Mouse (Mus musculus) kidney, adult 9 months (tissue): Measurements from ENCODE around the gene Inpp5b.

Source experiments
- DNase-seq: peaks from one replicate; pipeline ENCODE4 v3.0.0; 2022

Inpp5b gene

GRCm38 (mm10) chr4:124818832-124819231 is 77.2 kb downstream of the Inpp5b start:
- no peak for DNase-seq

DNA sequence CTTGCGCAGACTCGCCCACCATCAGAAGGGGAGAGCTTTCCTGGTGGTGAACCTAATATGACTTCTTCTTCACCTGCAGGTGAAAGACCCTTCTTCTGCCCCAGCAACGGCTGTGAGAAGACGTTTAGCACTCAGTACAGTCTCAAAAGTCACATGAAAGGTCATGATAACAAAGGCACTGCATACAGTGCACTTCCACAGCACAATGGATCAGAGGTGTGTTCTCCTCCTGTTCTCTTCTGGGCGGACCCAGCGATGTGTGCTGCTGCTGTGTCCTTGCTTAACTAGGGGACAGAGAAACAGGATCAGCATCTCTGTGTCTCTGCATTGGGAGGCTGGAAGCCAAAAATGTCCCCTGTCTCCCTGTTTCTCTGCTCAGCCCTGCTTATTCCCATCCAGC is 83.3 kb downstream of the Inpp5b start:
- DNase-seq, result no peak

DNA sequence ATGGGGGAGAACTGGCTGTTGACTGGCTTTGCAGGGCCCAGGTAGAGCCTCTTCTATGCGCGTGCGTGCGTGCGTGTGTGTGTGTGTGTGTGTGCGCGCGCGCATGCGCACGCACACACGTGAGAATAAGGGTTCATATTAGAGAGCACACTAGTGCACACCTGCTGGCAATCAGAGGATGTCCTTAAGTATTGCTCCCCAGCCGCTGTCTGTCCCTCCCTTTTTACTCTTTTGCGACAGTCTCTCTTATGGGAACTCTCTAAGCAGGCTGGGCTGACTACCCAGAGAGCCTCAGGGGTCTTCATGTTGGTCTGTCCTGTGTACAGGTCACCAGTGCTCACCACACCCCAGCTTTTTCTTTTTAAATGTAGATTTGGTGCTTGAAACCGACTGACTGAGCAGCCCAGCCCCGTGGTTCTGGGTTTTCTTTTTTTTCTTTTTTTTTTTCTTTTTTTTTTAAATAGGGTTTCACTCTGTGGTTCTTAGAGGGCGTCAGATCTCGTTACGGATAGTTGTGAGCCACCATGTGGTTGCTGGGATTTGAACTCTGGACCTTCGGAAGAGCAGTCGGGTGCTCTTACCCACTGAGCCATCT is 83.8 kb downstream of the Inpp5b start:
- DNase-seq, result no peak

GRCm38 (mm10) chr4:124829671-124830070 is 88.0 kb downstream of the Inpp5b start:
- DNase-seq, result no peak

- no peak for DNase-seq
Observed at GRCm38 (mm10) chr4:124832796-124833195, 91.1 kb downstream of the Inpp5b start.

- no peak for DNase-seq
Observed at GRCm38 (mm10) chr4:124838035-124838700, 96.5 kb downstream of the Inpp5b start.

GRCm38 (mm10) chr4:124840998-124841397 is 99.3 kb downstream of the Inpp5b start:
- DNase-seq, result no peak

DNA sequence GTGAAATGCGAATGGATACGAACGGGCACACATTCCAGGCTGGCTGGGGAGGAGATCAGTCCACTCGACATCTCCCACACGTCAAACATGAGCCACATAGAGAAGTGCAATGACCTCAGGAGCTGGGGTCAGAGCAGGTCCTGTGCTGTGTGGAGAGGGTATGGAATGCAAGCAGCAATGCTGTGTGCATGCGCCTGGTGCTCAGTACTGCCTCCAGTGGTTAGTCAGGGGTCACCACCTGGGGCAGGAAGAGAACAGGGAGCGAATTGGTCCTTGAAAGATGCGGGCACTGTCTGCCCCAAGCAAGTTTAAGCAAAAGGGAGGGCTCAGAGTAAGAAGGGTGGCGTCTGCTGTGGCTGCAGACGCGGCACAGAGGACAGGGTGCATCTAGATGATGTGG is 101.8 kb downstream of the Inpp5b start:
- peak; percentile 34 for DNase-seq

DNA sequence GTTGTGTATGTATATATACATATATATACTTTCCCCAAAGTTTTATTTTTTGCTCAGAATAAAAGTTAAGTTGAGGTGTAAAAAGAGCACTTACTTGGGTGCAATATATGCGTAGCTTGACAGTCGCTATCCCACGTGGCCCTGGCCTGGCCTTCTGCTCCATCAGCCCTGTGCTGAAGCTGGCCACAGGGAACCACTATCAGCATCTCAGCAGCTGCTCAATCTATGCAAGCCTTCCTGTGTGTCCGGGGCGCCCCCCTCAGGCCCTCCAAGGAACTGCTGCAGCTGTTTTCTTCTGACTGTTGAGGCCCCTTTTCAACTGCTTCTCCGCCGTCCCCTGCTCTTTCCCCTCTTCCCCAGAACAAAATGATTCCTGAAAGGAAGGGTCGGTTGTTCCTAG is 105.9 kb downstream of the Inpp5b start:
- peak; percentile 88 for DNase-seq

DNA sequence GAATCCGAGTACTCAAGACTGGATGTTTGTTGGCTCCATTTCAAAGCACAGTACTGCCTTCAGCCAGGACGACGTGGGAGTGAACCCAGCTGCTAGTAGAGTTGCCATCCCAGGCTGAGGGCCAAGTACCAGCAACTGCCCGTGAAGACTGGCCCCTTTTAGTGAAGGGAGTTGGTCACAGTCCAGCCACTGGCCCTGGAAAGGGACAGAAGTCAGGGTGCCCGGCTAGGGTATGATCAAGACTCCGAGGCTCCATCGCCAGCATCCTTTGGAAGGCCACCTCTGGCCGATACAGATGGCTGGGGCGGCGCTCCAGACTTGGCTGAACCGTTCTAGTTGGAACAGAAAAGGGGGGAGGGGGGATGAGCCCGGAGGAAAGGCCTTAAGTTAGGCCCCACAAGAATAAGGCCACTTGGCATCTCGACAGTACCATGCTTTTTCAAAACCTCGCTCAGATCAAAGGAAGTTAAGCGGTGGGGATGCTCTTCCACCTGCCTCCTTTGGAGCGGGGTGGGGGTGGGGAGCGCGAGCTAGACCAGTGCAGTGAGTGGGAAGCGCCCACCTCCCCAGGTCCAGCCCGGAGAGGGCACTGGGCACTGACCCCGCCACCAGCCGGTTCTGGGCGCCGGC is 108.1 kb downstream of the Inpp5b start:
- peak; percentile 67 for DNase-seq

GRCm38 (mm10) chr4:124850261-124850913 is 108.7 kb downstream of the Inpp5b start, which contains the start of gene Yrdc:
Gene Yrdc (plus strand): TSS chr4:124850679.
- peak; percentile 95 for DNase-seq
